Mouse (Mus musculus): ENCODE measurements around the gene Mob3c. TPM values are rescaled to one million over a fixed set of nuclear protein-coding genes. Genes with fewer than 3 reads are reported as not detected.

Mob3c gene
- polyA plus RNA-seq, 1 experiment from 2014 or later = 4.6 TPM

DNA sequence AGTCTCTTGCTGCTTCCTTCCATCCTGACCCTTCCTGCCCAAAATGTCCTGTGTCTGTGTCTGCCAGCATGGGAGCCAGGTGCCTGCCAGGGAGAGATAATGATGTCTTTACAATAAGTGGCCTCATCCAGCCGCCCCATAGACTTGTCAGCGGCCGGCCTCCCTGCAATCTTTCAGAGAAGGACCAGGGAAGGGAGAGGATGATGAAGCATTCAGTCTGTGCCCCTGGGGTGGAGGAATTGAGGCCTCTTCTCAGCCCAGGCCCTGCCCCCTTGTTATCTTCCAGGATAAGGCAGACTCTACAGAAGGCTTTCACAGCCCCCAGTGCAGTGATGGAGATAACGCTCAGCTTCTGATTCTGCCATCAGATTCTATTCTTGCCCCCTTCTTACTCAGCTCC, 28.4 kb downstream of the Mob3c start:
- whole genome bisulfite sequencing = 45% methylated on average over 4 of the region's 4 CpGs
- peaks cover 50% of the 10 kb centered on the region for H3K36me3 ChIP-seq (replicated peaks)
- ATAC-seq (ENCODE audit: low FRiP score) = no peak
- H3K9me3 ChIP-seq = no peaks in the 10 kb centered on the region
- peak overlapping the region; percentile 36 for H3K9ac ChIP-seq
- H3K27me3 ChIP-seq = no peaks in the 10 kb centered on the region
- peak overlapping the region; percentile 44; the same call in 1 of the 2 replicates for H3K27ac ChIP-seq
- H3K4me2 ChIP-seq = no peak overlapping the region
- peaks cover 20% of the 10 kb centered on the region for H3K4me1 ChIP-seq
- H3K4me3 ChIP-seq (replicated peaks) = no peak overlapping the region

DNA sequence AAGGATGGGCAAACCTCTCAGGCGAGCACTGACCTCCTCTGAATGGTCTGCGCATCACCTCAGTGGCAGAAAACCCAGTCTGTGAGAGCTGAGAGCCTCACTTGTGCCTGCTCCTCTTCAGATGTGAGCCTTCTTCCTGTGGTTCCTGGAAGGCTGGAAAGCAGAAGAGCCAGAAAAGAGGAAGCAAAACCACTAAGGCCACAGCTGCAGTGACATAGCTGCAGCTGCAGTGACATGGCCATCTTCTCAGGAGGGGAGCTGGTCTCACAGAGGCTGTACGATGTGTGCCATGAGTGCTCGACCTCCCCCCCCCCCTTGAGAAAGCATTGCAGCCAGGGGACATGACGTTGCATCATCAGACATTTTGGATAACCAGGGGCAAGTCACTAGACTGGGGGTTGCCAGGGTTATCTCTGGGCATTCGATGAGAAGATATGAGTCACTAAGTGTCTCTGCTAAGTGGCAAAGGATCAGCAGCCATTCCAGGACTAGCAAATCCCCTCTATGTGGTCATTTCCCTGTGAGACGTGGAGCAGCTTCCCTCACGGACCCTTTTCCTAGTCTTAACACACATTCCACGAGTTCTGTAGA, 29.5 kb downstream of the Mob3c start:
- 83% methylated on average over 9 of the region's 9 CpGs for WGBS

DNA sequence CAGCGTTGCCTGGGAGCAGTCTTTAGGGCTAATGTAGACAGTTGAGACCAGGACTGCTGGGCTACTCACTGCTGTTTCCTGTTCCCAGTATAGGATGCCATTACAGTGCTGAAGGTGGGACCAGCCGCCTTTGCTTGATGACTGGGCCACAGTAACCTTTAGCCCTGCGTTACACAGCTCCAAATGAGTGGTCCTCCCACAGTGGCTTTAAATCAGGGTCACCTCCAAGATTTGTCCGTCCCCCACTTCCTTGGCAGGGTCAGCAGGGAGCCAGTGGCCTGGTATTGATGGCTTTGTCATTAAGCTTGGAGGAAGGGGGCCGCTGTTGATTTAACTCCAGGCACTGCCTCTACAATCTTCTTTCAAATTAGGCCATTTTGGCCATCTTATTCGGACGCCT, 35.5 kb downstream of the Mob3c start:
- H3K27ac ChIP-seq = no peak overlapping the region
- H3K4me1 ChIP-seq = no peaks in the 10 kb centered on the region

More for the DNA sequence above, 29.5 kb downstream of the Mob3c start:
- no peak for ATAC-seq (ENCODE audit: low FRiP score)
- no peak overlapping the region for H3K4me2 ChIP-seq
- peaks cover 19% of the 10 kb centered on the region for H3K4me1 ChIP-seq
- H3K36me3 ChIP-seq (replicated peaks) = peaks cover 48% of the 10 kb centered on the region
- H3K9me3 ChIP-seq = no peaks in the 10 kb centered on the region
- H3K27me3 ChIP-seq = no peaks in the 10 kb centered on the region
- no peak overlapping the region for H3K4me3 ChIP-seq (replicated peaks)
- no peak overlapping the region for H3K9ac ChIP-seq
- H3K27ac ChIP-seq = no peak overlapping the region

DNA sequence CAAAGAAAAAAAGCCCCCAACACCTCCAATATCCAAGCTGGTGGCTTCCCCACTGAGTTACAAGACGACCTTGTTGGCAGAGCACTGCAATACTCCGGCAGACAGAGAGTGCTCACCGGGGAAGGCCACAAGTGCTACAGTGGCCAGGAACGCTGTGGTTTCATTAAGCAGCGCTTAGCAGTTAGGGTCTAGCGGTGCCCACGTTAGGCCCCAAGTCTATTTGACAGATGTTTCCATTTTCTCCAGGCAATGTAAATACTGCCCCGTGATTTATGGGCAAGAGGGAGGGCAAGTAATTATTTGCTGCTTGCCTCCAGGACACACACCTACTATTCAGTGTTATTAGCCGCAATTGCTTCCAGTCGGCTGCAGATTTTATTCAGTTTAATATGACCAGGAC, 36.0 kb downstream of the Mob3c start:
- no peak overlapping the region for H3K9ac ChIP-seq
- H3K9me3 ChIP-seq = no peaks in the 10 kb centered on the region
- 0 out of 2 replicates have a peak, but pooled peaks cover 5% of the 10 kb centered on the region for H3K27me3 ChIP-seq
- H3K36me3 ChIP-seq (replicated peaks) = peaks cover 28% of the 10 kb centered on the region
- no peak overlapping the region for H3K4me3 ChIP-seq (replicated peaks)
- H3K27ac ChIP-seq = no peak overlapping the region
- WGBS = 53% methylated on average over 10 of the region's 10 CpGs
- H3K4me2 ChIP-seq = no peak overlapping the region
- no peak for ATAC-seq (ENCODE audit: low FRiP score)
- H3K4me1 ChIP-seq = no peaks in the 10 kb centered on the region

More for the DNA sequence above, 35.5 kb downstream of the Mob3c start:
- no peak for ATAC-seq (ENCODE audit: low FRiP score)
- no peaks in the 10 kb centered on the region for H3K9me3 ChIP-seq
- no peak overlapping the region for H3K4me3 ChIP-seq (replicated peaks)
- H3K36me3 ChIP-seq (replicated peaks) = peaks cover 30% of the 10 kb centered on the region
- WGBS = 72% methylated on average over 7 of the region's 7 CpGs
- no peak overlapping the region for H3K4me2 ChIP-seq
- 0 out of 2 replicates have a peak, but pooled peaks cover 5% of the 10 kb centered on the region for H3K27me3 ChIP-seq
- H3K9ac ChIP-seq = no peak overlapping the region

DNA sequence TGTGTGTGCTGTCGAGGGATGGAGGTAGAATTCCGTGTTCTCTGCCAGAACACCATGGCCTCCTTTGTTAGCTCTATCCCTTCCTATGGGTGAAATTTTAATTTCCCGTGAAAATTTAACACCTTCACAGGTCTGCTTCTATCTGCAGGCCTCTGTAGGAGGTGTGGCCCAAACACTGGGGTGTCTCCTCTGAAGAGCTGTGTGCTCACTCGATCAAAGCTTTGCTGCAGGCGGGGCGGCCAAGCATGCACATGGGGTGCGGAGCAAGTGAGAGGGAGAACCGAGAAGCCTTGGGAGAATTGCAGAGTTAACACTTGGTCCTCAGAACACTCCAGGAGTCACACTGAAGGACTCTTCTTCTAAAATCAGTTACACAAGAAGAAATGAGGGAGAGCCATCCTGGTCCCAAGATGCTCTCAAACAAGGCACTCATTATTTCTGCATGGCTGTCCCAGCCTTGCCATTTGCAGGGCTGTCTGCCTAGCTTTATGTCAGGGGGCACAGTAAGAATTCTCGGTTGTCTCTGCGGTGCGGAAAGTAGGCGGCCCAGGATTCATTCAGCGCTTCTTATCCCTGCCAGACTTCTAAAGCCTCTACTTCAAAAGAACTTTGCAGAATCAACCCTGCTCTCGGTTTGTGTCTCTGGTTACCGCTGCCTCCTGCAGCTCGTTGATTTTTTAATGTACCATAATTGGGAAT, 41.8 kb downstream of the Mob3c start:
- Histone ChIP-seq H3K4me1 (peaks cover 17% of the 10 kb centered on the region), H3K27ac (peak overlapping the region; percentile 58; the same call in 1 of the 2 replicates), H3K4me3 (replicated peaks) (no peak overlapping the region), H3K9me3 (no peaks in the 10 kb centered on the region), H3K36me3 (replicated peaks) (peaks cover 16% of the 10 kb centered on the region), H3K27me3 (0 out of 2 replicates have a peak, but pooled peaks cover 5% of the 10 kb centered on the region), H3K4me2 (peak overlapping the region; percentile 13; the same call in 1 of the 2 replicates), H3K9ac (0 out of 2 replicates have a peak overlapping the region, but pooled peaks have one; percentile 21)
- WGBS = 13% methylated on average over 16 of the region's 16 CpGs
- ATAC-seq (ENCODE audit: low FRiP score) = no peak

DNA sequence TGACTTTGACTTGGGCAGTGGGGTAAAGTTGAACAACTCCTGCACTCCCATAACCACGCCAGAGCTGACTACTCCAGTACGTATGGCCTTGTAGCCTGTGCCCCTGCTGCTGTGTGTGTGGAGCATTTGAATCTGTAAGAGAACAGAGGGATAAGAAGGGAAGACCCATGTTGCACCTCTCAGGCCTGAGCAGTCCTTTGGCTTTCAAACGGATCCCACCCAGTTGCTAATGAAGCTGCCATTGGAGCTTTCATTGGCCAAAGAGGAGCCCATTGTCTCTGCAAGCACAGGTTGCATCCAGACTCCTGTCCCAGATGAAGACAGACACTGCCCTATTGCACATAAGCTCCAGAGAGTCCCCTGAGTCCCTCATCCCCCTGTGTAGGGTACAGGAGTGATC, 45.3 kb downstream of the Mob3c start:
- Histone ChIP-seq H3K9me3 (no peaks in the 10 kb centered on the region), H3K36me3 (replicated peaks) (peaks cover 29% of the 10 kb centered on the region), H3K4me2 (no peak overlapping the region), H3K4me1 (peaks cover 30% of the 10 kb centered on the region), H3K27ac (no peak overlapping the region), H3K4me3 (replicated peaks) (no peak overlapping the region), H3K9ac (no peak overlapping the region), H3K27me3 (no peaks in the 10 kb centered on the region)
- WGBS = 77% methylated on average over 3 of the region's 3 CpGs
- no peak for ATAC-seq (ENCODE audit: low FRiP score)

DNA sequence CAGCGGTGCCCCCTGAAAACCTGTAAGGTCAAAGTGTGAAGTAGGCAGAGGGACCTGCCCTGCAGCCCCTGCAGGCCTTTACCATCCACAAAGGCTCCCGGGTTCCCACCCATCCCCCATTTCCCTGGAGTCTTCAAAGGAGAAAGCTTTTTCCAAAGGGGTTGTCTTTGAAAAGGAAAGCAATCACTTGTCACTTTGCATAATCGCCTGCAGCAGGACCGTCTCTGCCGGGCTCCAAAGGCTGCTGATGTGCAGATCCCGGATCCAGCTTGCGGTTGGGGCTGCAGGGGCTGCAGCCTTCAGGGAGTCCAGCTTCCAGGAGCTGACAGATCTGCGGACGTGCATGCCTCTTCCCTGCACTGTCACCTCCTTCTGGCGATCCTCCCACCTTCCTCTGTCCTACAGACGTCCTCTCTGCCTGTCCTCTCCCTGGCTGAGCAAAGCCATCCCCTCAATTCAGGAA, 50.4 kb downstream of the Mob3c start:
- no peaks in the 10 kb centered on the region for H3K9me3 ChIP-seq
- H3K27me3 ChIP-seq = no peaks in the 10 kb centered on the region
- peak overlapping the region; percentile 45 for H3K4me2 ChIP-seq
- WGBS = 1% methylated on average over 11 of the region's 11 CpGs
- peak overlapping the region; percentile 84 for H3K27ac ChIP-seq
- peaks cover 56% of the 10 kb centered on the region for H3K4me1 ChIP-seq
- H3K36me3 ChIP-seq (replicated peaks) = peaks cover 20% of the 10 kb centered on the region; the same call in 1 of the 2 replicates
- no peak overlapping the region for H3K4me3 ChIP-seq (replicated peaks)
- peak; percentile 57 for ATAC-seq (ENCODE audit: low FRiP score)
- H3K9ac ChIP-seq = peak overlapping the region; percentile 36; the same call in 1 of the 2 replicates

DNA sequence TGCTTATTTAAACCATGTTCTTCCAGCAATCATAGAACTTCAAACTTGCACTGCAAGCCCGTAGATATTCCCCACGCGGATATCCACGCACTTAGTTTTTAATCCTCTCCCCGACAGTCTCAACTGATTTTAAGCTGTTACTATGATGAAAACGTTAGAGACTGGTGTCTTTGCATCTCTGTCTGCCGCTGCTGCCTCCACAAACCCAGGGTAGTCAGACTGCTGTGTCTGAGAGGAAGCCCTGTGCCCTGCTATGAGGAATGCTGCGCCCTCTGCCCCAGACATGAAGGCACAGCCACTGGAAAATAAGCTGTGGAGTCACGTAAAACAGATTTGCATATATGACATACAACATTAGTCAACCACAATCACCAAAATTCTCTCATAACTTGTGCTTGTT, 50.9 kb downstream of the Mob3c start:
- no peak overlapping the region for H3K4me2 ChIP-seq
- no peak overlapping the region for H3K27ac ChIP-seq
- H3K4me3 ChIP-seq (replicated peaks) = no peak overlapping the region
- H3K9me3 ChIP-seq = no peaks in the 10 kb centered on the region
- no peak for ATAC-seq (ENCODE audit: low FRiP score)
- 35% methylated on average over 9 of the region's 9 CpGs for WGBS
- H3K9ac ChIP-seq = no peak overlapping the region
- 0 out of 2 replicates have a peak, but pooled peaks cover under 1% of the 10 kb centered on the region for H3K27me3 ChIP-seq
- peaks cover 56% of the 10 kb centered on the region for H3K4me1 ChIP-seq
- H3K36me3 ChIP-seq (replicated peaks) = peaks cover 14% of the 10 kb centered on the region; the same call in 1 of the 2 replicates

DNA sequence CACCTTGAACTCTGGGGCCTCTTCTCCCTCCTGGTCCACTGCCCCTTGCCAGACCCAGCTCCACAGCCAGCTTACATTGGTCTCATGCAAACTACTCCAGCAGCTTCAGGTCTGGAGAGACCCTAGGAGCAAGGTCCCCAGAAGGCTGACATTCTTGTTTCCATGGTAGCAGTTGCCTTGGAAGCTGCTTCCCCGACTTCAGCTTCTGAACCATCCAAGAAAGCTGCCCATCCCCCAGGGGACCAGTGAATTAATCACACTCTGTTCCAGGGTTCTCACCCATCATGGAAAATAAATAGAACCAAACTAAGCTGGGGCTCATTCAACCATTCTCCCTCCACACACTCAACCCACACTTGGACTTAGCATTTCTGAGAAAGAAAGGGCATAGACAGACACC, 53.3 kb downstream of the Mob3c start:
- Histone ChIP-seq H3K27me3 (peaks cover 11% of the 10 kb centered on the region; the same call in 1 of the 2 replicates), H3K4me3 (replicated peaks) (no peak overlapping the region), H3K9ac (no peak overlapping the region), H3K9me3 (no peaks in the 10 kb centered on the region), H3K27ac (peak overlapping the region; percentile 62), H3K36me3 (replicated peaks) (0 out of 2 replicates have a peak, but pooled peaks cover 3% of the 10 kb centered on the region), H3K4me1 (peaks cover 56% of the 10 kb centered on the region), H3K4me2 (0 out of 2 replicates have a peak overlapping the region, but pooled peaks have one; percentile 5)
- ATAC-seq (ENCODE audit: low FRiP score) = peak; percentile 66
- 6% methylated on average over 1 of the region's 1 CpGs for WGBS

DNA sequence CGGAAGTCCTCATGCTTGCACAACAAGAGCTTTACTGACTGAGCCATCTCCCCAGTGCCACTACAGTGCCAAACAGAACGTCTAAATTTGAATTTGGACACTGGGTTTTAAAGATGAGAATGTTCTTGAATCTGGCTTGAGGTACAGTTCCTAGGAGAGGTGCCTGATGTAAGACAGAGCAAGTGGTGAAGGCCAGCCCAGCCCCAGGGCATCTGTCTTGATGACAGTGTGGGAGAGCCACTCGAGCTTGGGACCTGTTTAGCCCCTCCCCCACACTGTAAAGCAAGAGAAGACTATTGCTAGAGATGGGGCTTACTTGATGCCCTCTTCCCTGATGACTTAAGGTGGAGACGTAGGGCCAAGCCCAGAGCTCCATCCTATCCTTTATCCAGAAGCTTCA, 54.3 kb downstream of the Mob3c start:
- no peak overlapping the region for H3K27ac ChIP-seq
- no peaks in the 10 kb centered on the region for H3K9me3 ChIP-seq
- H3K27me3 ChIP-seq = peaks cover 12% of the 10 kb centered on the region; the same call in 1 of the 2 replicates
- no peaks in the 10 kb centered on the region for H3K36me3 ChIP-seq (replicated peaks)
- peaks cover 53% of the 10 kb centered on the region for H3K4me1 ChIP-seq
- H3K4me3 ChIP-seq (replicated peaks) = no peak overlapping the region
- no peak overlapping the region for H3K4me2 ChIP-seq
- H3K9ac ChIP-seq = no peak overlapping the region
- no peak for ATAC-seq (ENCODE audit: low FRiP score)
- 70% methylated on average over 4 of the region's 4 CpGs for WGBS

DNA sequence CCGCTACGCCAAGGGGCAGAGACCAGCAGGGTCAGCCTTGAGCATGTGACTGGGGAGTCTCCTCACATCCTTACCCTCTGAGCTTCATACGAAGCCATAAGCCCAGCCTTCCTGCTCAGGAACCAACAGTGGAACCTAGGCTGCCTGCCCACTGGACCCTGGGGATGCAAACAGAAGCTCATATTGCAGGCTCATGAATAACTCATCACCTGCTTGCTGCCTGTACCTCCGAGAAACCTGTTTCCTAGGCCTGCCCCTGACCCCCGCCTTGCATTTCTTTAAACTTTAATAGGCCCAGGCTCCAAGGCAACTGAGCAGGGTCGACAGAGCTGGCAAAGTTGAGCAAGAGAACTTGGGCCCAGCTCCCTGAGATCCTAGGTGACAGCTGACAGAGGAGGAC, 56.1 kb downstream of the Mob3c start, which contains the start of gene Kncn:
Gene Kncn (plus strand): TSS at position 379 of the 400 bp plus-strand sequence.
- Histone ChIP-seq H3K27me3 (peaks cover 24% of the 10 kb centered on the region), H3K27ac (no peak within 1 kb of the TSS), H3K9me3 (no peaks in the 10 kb centered on the region), H3K4me3 (replicated peaks) (no peak within 1 kb of the TSS), H3K4me2 (no peak within 1 kb of the TSS), H3K4me1 (peaks cover 35% of the 10 kb centered on the region), H3K9ac (no peak within 1 kb of the TSS), H3K36me3 (replicated peaks) (no peaks in the 10 kb centered on the region)
- 75% methylated on average over 6 of the region's 6 CpGs for WGBS
- ATAC-seq (ENCODE audit: low FRiP score) = no peak
